Mouse (Mus musculus) embryo, embryonic 10 days (tissue): Measurements from ENCODE around the gene Prkci.
A peak's percentile ranks its signal among the peaks of the same experiment; 100 is the strongest.

Experiments
- DNase-seq: peaks from one replicate; pipeline ENCODE4 v3.0.0-alpha.2; 2015; ENCODE audit warnings: low spot score

Gene Prkci

DNA sequence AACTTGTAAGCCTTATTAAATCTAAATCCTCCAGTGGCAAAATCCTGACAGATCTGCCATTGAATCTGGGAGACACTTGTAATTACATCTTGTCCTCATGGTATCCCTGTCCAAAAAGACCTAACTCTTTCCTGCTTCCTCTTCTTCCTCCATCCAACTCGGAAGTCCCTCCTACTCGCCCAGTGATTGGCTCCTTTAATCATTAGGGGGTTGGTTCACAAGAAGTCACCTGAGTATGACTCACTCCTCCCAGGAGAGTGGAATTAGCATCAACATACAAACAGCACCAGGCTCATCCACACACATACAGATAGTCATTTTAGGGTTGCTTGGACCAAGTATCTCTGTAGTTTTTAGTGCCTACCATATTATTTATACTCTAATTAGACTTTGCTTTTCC, 47.4 kb downstream of the Prkci start:
- no peak for DNase-seq

DNA sequence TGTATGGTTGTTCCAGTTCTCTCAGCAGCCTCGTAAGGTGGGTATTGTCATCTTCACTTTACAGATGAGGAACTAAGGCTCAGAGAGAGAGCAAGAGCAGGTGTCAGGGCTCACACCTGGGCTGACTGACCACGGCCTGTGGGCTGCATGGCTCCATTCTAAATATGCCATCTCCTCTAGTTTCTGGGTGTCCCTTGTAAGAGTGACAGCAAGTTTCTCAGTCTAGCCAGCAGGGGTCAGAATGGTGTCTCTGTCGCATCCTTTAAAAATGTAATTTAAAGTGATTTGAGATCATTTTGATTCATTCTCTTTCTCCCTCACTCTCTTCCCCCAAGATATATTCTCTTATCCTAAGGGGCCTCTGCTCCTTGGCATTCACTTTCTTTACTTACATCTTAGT, 51.7 kb downstream of the Prkci start:
- DNase-seq: no peak

DNA sequence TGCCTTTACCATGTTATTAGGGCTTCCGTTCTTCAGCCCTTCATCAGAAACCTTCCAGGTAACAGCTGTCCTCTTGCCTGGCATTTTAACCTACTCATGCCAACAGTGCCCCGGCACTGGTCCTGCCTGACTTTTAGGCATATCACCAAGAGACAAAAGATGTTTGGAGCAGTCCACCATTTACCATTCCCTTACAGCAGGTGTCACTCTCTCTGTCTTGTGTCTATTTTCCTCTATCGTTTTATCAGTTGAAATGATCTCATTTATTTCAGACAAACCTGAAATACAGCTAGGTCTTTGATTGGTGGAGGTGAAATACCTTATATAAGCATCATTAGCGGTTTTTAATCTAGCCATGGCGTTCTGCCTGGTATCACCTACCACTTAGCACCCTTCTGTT, 53.5 kb downstream of the Prkci start:
- DNase-seq: no peak

DNA sequence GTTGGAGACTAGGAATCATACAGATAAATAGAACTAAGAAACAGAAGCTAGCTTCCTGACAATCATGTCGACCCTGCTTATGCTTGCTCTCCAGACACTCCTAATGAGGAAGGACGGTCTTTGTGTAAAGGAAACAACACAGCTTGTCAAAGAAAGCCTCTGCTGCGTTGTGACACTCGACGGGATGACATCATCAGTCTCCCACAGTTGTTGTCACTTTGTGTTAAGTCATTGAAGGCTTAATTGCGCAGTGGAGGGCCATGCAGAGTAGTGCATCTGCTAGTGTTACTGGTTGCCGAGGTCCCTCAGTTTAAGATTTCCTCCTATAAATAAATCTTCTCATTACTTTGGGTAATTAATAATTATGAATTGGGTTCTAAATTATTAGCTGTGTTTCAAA, 54.8 kb downstream of the Prkci start:
- DNase-seq: no peak

DNA sequence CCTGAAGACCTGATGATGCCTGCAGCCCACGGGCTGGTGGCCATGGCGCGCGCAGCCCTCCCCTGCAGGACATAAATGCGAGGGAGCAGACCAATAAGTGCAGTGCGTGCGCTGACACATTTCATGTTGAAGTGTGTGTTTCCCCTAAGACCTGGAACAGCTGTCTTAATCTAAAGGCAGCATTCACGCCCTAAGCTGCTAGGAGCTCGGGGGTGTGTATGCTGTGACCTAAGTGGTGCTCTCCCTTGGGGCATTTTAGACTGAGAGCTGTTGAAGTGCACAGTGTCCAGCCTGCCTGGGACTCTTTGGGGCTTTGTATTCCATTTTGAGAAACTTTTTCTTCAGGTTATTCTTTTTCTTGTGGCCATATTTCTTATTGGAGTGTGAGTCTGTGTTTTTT, 56.2 kb downstream of the Prkci start:
- DNase-seq: no peak

DNA sequence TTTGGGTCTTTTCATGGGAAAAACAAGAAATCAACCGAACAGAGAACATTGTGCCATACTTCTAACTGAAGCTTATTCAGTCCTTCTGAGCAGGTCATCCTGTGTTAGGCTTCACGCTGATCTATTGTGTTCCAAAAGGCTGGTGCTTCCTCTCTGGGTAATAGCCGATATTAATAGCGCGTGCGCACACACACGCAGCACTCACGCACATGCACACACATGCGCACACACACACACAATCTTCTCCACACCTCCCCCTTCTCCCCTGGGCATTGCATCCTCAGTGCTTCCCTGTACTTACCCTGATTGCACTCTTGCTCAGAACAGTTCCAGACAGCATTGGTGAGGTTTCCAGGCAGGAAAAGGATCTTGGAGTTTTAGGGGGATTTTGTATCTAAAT, 57.6 kb downstream of the Prkci start:
- no peak for DNase-seq

DNA sequence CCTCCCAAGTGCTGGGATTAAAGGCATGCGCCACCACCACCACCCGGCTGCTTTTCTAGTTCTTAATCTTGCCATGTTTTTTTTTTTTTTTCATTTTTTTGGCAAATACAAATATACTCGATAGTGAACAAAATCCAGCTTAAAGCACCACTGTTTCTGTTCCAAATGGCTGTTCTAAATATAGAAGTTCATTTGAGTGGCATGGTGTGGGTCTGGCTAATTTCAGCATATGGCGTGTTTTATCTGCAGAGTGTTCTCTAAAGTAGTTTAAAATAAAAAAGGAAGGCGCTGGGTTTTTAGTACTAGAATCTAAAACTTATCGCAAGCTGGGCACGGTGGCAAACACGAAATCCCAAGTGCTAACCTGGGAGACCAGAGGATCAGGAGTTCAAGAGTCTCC, 59.3 kb downstream of the Prkci start:
- no peak for DNase-seq

DNA sequence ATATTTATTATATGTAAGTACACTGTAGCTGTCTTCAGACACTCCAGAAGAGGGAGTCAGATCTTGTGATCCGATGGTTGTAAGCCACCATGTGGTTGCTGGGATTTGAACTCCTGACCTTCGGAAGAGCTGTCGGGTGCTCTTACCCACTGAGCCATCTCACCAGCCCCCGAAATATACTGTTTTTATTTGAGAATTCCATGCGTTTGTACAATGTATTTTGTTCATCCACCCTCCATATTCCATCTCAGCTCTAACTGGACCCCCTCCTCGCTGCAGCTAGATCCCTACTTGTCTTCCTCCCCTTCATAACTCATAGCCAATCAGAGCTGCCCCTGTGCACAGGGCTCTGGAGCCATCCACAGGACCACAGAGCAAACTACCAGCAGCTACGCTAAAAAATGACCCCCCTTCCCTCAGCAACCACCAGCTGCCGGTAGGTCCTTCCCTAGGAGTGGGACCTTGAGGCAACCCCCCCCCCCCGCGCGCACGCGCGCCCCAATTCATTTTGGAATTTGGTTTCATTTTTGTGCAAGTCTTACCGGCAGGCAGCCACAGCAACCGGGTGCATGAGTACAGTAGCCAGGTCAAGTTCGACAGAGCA, 60.6 kb downstream of the Prkci start:
- peak; percentile 56 for DNase-seq

DNA sequence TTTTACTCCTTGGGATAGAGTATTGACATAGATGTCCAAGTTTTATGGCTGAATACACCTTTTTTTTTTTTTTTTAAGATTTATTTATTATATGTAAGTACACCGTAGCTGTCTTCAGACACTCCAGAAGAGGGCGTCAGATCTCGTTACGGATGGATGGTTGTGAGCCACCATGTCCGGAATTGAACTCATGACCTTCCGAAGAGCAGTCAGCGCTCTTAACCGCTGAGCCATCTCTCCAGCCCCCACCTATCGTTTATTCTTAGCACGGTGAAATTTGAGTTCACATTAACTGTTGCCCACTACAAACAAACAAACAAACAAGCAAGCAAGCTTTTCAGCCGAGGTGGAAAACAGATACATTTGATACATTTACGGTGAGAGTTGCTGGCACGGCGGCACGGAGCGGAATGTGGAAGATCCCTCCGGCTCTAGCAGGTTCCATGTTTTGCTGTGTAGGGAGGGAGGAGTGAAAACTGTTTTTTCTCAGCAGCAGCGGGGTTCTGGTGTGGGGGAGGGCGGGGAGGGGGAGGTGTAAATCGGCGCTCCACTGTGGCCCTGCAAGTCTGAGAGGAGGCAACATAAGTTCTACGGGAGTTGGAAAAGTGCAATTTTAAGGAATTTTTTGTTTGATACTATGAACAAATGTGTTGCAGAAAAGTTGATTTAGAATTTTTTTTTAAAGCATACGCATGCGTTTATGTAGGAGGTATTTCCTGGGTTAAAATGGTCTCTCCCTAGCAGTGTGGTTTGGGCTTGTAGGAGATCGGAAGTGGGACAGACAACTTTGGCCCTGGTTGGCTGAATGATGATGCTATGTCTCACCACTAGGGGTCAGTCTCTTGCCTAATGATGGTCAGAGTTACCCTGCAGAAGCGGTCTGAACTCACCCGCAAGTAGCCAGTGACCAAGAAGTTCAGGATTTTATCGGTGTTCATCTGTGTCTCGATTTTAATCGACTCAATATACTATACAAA, 61.4 kb downstream of the Prkci start:
- DNase-seq: peak; percentile 96

DNA sequence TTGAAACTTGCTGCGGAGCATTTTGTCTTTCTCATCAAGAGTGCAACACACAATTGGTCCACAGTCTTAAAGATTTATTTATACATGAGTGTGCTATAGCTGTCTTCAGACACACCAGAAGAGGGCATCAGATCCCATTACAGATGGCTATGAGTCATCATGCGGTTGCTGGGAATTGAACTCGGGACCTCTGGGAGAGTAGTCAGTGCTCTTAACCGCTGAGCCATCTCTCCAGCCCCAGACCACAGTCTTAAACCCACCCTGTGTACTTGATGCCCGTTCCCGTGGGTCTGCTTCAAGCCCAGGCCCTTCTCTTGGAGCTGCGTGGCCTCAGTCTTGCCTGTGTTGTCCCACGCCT, 65.2 kb downstream of the Prkci start:
- no peak for DNase-seq

DNA sequence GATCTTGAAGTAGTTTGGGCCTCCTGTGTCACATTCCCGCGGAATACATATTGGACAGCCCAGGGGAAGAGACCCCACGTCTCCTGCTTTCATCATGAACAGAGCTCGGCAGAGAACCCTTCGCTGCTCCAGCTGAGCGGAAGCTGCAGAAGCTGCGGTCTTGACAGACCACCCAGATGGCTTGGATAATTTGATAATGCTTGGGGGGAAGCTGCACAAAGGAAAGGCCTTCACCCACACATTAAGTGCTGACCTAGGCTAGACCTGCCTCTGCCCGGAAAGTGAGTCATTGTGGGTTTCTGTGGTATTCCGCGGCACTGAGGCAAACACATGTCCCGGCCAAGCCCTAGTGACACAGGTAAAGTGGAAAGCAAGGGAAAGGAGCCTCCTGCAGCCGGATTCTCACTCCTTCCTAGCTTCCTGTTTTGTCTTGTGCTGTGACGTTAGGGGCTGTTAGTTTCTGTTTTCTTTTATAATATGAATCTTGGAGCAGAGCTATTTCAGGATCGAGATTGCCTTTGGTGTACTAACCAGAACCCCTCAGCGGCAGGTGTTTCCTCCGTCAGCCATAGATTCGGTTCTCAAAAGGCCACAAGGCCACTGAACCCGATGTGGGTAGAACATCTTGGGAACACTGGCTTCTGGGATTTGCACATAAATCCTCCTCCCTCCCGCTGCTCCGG, 65.7 kb downstream of the Prkci start:
- peak; percentile 24 for DNase-seq

DNA sequence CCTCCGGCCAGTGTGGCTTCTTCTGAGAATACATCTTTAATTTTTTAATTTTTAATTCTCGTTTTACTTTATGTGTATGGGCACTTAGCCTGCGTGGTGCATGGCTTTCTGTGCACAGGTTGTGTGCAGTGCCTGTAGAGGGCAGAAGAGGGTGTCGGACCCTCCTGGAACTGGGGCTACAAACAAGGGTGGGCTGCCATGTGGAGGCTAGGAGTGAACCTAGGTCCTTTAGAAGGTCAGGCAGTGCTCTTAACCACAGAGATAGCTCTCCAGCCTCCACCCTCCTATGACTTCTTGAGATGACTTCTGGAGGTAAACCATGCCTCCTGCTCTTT, 66.2 kb downstream of the Prkci start:
- DNase-seq: no peak

DNA sequence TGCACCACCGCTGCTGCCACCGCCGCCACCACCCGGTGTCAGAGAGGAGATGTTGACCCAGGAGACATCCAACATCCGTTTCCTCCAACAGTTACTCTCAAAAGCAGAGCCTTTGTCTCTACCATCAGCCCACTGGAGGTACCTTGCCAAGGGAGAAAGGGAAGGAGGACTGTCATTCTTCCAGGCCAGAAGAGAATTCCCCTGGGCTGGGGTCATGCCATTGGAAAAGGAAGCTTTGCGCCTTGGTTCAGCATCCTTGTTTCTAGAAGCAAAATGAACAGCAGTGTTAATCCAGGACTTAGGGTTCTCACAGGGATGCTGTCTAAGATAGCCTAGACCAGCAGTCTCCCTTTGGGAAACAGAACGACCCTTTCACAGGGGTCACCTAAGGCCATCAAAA, 66.8 kb downstream of the Prkci start:
- DNase-seq: no peak

DNA sequence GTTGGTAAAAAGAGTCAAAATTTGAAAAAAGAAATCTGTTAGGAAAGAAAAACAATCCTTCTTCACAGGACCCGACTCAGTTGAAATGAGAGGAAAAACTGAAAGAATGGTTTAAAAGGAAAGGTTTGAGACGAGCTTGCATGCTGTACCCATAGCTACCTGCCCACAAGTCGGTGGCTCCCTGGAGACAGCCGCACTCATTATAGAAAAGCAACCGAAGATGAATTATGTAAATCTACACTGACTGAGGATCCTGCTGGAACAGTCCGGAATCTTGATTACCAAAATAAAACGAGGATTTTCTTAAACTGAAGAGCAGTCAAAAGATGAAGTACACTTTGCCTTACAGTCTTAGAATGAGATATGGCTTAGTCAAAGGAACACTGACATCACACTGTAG, 72.9 kb downstream of the Prkci start:
- no peak for DNase-seq

DNA sequence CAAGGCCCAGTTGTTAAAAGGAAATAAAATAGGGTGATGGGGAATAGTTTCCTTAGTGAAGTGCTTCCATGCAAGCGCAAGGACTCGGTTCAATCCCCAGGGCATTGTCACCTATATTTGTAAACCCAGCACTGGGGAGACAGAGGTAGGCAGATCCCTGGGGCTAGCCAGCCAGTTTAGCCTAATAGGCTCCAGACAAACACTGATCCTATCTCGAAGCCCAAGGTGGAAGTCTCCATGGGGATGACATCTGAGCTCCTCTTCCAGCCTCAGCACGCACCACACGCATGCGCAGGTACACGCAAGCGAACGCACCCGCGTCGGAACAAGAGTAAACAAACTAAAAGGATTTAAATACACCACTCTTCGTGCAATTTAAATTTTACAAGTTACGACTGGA, 76.3 kb downstream of the Prkci start:
- DNase-seq: no peak

DNA sequence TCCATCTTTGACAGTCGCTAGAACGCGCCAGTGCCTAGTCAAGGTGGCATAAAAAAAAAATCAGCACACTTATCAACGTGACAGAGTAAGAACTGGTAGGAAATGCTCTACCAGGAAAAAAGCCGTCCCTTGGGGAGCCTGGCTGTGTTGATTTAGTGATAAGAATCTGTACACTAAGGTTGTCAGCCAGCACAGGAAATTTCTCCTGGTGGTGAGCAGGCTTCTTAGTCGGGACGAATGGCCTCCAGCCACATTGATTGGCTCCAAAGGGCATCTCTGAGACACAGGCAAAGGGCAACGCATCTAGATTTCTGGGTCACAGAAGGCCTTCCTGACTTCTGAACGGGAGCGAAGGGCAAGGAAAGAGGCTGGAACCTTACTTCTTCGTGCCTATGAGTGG, 80.3 kb downstream of the Prkci start:
- DNase-seq: peak; percentile 32

DNA sequence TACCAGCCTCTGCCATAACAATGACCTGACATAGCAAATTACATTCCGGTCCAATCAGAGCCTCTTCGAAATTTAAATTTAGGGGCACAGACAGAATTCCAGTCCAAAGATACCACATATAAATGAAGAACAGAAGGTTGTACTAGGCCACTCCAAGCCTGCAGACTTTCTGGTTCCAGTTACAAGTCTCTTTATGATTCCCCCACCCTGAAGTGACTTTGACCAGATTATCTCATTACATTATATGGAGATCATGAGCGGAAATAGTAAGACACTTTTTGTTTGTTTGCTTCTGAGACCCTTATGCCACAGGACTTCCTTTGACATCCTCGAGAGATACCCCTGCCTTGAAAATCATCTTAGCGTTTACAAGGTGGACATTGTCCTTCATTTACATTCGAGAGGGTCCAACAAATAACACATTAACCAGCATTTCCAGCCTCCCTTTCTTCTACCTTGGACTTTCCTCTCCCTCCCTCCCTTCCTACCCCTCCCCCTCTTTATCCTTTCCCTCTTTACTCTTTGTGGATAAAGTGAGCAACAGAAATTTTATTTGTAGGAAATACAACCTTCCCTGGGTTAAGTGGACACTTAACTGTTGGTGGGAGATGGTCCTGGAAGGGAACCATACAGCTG, 81.6 kb downstream of the Prkci start:
- no peak for DNase-seq

DNA sequence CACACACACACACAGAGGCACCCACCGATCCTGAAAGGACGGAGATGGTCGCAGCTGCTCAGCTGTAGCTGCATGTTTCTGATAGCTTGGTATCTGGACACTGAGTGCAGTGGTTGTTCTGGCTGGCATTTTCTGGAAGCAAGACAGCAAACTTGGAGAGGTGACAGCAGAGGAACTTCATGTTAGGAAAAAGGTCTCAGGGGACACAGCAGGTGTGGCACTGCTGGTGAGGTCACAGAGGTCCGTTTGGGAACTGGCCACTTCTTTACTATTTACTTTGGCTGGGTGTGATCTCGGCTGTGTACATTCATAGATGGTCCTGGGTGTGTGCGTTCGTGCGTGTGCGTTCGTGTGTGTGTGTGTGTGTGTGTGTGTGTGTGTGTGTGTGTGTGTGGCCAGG, 83.9 kb downstream of the Prkci start:
- no peak for DNase-seq

DNA sequence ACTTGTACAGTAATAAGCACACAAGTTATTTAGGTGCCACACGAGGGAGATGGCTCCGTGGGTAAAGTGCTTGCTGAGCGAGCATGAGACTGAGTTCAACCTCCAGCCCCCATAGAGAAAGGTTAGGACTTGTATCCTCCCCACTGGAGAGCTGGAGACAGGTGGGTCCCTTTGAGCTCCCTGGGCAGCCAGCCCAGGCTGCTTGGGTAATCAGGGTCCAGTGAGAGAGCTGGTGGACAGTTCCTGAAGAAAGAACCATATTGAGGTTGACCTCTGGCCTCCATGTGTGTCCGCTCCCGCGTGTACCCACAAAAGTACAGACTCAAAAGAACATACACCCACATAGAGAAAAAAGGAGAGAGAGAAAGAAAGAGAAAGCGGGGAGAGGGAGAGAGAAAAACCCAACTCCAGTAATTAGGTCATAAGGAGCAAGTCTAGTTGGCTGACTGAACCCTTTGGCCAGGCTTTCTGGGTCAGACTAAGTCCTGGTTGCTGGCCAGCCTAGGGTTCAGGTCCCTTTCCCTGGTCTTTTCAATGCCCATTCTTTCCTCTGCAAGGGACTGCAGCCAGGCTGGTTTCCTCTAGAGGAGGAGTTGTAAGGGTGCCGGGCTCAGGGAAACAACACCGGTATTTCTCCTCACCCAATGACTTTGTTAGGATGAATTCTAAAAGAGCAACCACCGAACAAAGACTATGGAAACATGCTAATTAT, 85.4 kb downstream of the Prkci start:
- DNase-seq: no peak

DNA sequence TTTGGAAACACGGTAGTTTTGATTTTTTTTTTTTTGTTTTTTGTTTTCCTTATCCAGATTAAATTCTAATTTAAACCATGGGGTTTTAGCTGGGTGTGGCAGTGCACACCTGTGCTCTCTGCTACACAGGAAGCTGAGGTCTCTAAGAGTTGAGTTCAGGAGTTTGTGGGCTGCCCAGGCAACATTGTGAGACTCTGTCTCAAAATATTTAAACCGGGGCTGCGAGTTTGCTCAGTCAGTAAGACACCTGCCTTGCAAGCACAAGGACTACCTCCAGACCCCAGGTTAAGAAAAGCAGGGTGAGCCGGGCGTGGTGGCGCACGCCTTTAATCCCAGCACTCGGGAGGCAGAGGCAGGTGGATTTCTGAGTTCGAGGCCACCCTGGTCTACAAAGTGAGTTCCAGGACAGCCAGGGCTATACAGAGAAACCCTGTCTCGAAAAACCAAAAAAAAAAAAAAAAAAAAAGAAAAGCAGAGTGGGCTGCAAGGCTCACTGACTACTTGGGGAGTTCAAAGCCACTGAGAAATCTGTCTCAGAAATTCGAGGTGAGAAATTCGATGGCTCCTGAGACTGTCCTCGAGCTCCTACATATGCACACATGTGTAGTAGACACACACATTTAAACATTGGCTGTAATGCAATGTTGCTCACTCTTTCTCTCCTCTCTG, 87.4 kb downstream of the Prkci start:
- DNase-seq: no peak

DNA sequence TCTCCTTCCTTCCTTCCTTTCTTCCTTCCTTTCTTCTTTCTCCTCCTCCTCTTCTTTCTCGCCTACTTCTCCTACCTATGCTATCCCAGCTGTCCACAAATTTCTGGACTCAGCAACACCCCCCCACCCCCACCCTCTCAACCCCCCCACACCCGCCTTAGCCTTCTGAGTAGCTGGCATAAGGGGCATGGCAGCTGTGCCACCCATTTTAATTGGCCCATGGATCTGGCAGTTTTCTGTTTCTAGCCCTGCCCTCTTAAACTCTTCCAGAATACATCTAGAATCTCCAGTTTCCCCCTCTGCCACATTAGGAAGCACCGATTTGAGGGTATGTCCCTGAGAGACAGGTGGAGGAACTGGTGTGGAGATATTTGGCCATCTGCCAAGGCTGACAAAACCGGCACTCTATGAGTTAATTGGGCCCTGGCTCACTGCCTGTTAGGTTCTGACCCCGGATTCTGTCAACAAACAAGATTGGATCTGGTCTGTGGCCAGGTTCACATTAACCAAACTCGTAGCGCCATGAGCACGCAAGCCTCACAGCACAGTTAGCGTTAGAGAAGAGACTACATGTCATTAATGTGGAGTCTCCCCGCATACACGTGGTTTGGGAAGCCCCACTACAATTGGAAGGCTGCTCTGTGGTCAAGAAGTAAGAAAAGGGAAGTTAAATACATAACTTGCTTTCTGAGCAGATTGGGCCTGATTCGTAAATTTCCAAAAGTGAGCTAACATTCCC, 88.1 kb downstream of the Prkci start:
- no peak for DNase-seq
